Mouse (Mus musculus) urinary bladder, postnatal 10 days (tissue): ENCODE data around the gene Cnnm1.
"Not testable (repeated sequence)": the region's sequence is repeated elsewhere in the genome, so short reads cannot be mapped to it uniquely, and the experiment has no call there.

Source experiments
- DNase-seq: peaks from one replicate; pipeline ENCODE4 v3.0.0; 2022; ENCODE audit warnings: low spot score

The Cnnm1 gene

GRCm38 (mm10) chr19:43465601-43466255 is 25.5 kb downstream of the Cnnm1 start:
- no peak for DNase-seq

- no peak for DNase-seq
Observed at GRCm38 (mm10) chr19:43467927-43468685, 27.9 kb downstream of the Cnnm1 start.

GRCm38 (mm10) chr19:43469333-43469732 is 29.1 kb downstream of the Cnnm1 start:
- DNase-seq: no peak

GRCm38 (mm10) chr19:43472331-43472730 is 32.1 kb downstream of the Cnnm1 start:
- DNase-seq: no peak

- DNase-seq: no peak
Observed at GRCm38 (mm10) chr19:43472781-43473180, 32.5 kb downstream of the Cnnm1 start.

GRCm38 (mm10) chr19:43475642-43476041 is 35.4 kb downstream of the Cnnm1 start:
- no peak for DNase-seq

- no peak for DNase-seq
Observed at GRCm38 (mm10) chr19:43476063-43476462, 35.8 kb downstream of the Cnnm1 start.

GRCm38 (mm10) chr19:43477436-43477835 is 37.2 kb downstream of the Cnnm1 start:
- no peak for DNase-seq

GRCm38 (mm10) chr19:43478891-43479290 is 38.7 kb downstream of the Cnnm1 start:
- DNase-seq: no peak

GRCm38 (mm10) chr19:43479431-43479830 is 39.2 kb downstream of the Cnnm1 start:
- no peak for DNase-seq

- DNase-seq: no peak
Observed at GRCm38 (mm10) chr19:43480512-43480911, 40.3 kb downstream of the Cnnm1 start.

- DNase-seq: no peak
Observed at GRCm38 (mm10) chr19:43487429-43487828, 47.2 kb downstream of the Cnnm1 start.

GRCm38 (mm10) chr19:43493316-43493715 is 53.1 kb downstream of the Cnnm1 start:
- DNase-seq: not testable (repeated sequence)

GRCm38 (mm10) chr19:43493878-43494277 is 53.6 kb downstream of the Cnnm1 start:
- no peak for DNase-seq

- no peak for DNase-seq
Observed at GRCm38 (mm10) chr19:43494914-43495313, 54.7 kb downstream of the Cnnm1 start.

- DNase-seq: no peak
Observed at GRCm38 (mm10) chr19:43495846-43496245, 55.6 kb downstream of the Cnnm1 start.

GRCm38 (mm10) chr19:43497440-43497839 is 57.2 kb downstream of the Cnnm1 start:
- no peak for DNase-seq

- DNase-seq: no peak
Observed at GRCm38 (mm10) chr19:43498874-43499273, 58.6 kb downstream of the Cnnm1 start.

GRCm38 (mm10) chr19:43502630-43503029 is 62.4 kb downstream of the Cnnm1 start:
- DNase-seq: no peak

- not testable (repeated sequence) for DNase-seq
Observed at GRCm38 (mm10) chr19:43503593-43503992, 63.4 kb downstream of the Cnnm1 start.

GRCm38 (mm10) chr19:43505441-43505840 is 65.2 kb downstream of the Cnnm1 start:
- no peak for DNase-seq

GRCm38 (mm10) chr19:43510436-43511220 is 70.4 kb downstream of the Cnnm1 start:
- DNase-seq: no peak
